Mouse (Mus musculus) midbrain, embryonic 11.5 days (tissue): ENCODE data around the gene Patz1. TPM values are rescaled to one million over a fixed set of nuclear protein-coding genes. Genes with fewer than 3 reads are reported as not detected.

Experiments used
- ATAC-seq: fragments of 200-750 bp; cut with Nextera tagmentation; 2 replicates; pipeline ENCODE4 v1.8.0; 2017; ENCODE audit warnings: moderate TSS enrichment, moderate library complexity; ENCODE audit not compliant: low FRiP score
- DNase-seq: peaks from one replicate; pipeline ENCODE4 v3.0.0; 2015; ENCODE audit warnings: low spot score; ENCODE audit errors: missing footprints
- H3K27ac ChIP-seq: fragments of 300-500 bp; sonication (generic); 2 replicates; pipeline ENCODE4 v1.5.1; 2014; ENCODE audit warnings: low read depth, low read length
- H3K27me3 ChIP-seq: fragments of 300-500 bp; sonication (generic); 2 replicates; pipeline ENCODE4 v1.6.1; 2014; ENCODE audit warnings: mild to moderate bottlenecking, low read length, moderate library complexity, mixed read lengths; ENCODE audit not compliant: control insufficient read depth, insufficient read depth
- H3K36me3 ChIP-seq: fragments of 300-500 bp; sonication (generic); 2 replicates; pipeline ENCODE4 v1.6.1; 2014; ENCODE audit warnings: mild to moderate bottlenecking, low read length, moderate library complexity, mixed read lengths; ENCODE audit not compliant: control insufficient read depth, insufficient read depth
- H3K4me1 ChIP-seq: fragments of 300-500 bp; sonication (generic); 2 replicates; pipeline ENCODE4 v1.6.1; 2014; ENCODE audit warnings: low read length; ENCODE audit not compliant: control insufficient read depth, insufficient read depth
- H3K4me2 ChIP-seq: fragments of 300-500 bp; sonication (generic); 2 replicates; pipeline ENCODE4 v1.6.1; 2014; ENCODE audit warnings: mild to moderate bottlenecking, moderate library complexity
- H3K4me3 ChIP-seq: fragments of 300-500 bp; sonication (generic); 2 replicates; pipeline ENCODE4 v1.5.1; 2014; ENCODE audit warnings: low read depth, low read length
- H3K9ac ChIP-seq: fragments of 300-500 bp; sonication (generic); 2 replicates; pipeline ENCODE4 v1.6.1; 2014; ENCODE audit warnings: low read length
- H3K9me3 ChIP-seq: fragments of 300-500 bp; sonication (generic); 2 replicates; pipeline ENCODE4 v1.6.1; 2016; ENCODE audit warnings: low read length; ENCODE audit not compliant: control insufficient read depth
- WGBS: fragments of 180-500 bp; shearing (Covaris S2); extraction: QIAGEN DNeasy Blood & Tissue Kit; methylation state at CpG from one replicate; pipeline ENCODE4 v1.1.7; 2014; 5-methylcytosine and 5-hydroxymethylcytosine counted together
- polyA plus RNA-seq: library from polyadenylated mRNA; unstranded; fragments of >200 nt; fragmentation: Nextera tagmentation; extraction: Ambion mirVana; gene quantifications from 2 replicates; pipeline ENCODE4 v1.2.1, GENCODE M21; 2014

Patz1 gene
- polyA plus RNA-seq, 1 experiment from 2014 or later = 116 TPM

DNA sequence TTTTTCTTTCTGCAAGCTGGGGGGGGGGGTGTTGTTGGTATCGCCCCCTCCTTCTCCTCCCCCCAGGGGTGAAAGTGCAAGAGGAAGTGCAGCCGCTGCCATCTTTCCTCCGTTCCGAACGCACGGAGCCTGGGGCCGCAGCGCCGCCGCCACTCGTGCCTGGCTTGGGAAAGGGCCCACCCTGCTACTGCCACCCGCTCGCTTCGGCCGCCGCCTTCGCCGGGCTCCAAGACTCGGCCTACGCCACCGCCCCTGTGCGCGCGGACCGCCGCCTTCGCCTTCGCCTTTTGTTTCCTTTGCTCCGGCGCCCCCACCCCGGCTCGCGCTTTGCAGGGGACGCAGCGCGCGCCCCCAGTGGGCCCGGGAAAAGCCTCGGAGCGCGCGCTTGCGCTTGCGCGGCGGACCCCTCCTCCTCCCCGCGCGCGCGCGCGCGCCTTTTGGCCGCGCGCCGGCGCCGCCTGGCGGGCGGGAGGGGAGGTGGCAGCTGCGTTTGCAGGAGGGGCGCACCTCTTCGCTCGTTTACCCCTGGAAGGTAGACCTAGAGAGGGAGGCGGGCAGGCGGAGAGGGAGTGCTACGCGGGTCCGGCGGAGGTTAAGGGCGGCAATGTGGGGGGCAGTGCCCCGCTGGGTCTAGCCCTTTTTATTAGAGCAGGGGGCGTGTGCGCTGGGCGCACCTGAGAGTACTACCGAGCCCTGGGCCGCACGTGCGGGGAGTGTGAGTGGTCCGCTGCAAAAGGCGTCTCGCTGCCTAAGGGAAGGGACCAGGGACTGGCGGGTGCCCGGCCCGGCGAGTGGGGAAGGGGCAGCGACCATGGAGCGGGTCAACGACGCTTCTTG is 1.3 kb downstream of the Patz1 start:
- under 1% methylated on average over 70 of the region's 92 CpGs for WGBS
- Histone ChIP-seq H3K4me1 (peaks cover 26% of the 10 kb centered on the region), H3K27me3 (no peaks in the 10 kb centered on the region), H3K4me2 (peak overlapping the region; percentile 100), H3K36me3 (peaks cover 8% of the 10 kb centered on the region), H3K4me3 (peak overlapping the region; percentile 92), H3K27ac (peak overlapping the region; percentile 100), H3K9ac (peak overlapping the region; percentile 100), H3K9me3 (no peaks in the 10 kb centered on the region)
- ATAC-seq (peak; percentile 40), DNase-seq (peak; percentile 99)

GRCm38 (mm10) chr11:3290640-3291310 is 2.1 kb downstream of the Patz1 start:
- peaks cover 10% of the 10 kb centered on the region for H3K36me3 ChIP-seq
- peak overlapping the region; percentile 100 for H3K9ac ChIP-seq
- peak; percentile 95 for DNase-seq
- H3K4me3 ChIP-seq = peak overlapping the region; percentile 92
- H3K4me1 ChIP-seq = peaks cover 29% of the 10 kb centered on the region
- H3K27ac ChIP-seq = peak overlapping the region; percentile 100
- no peaks in the 10 kb centered on the region for H3K9me3 ChIP-seq
- no peak for ATAC-seq
- under 1% methylated on average over 50 of the region's 50 CpGs for WGBS
- peak overlapping the region; percentile 100 for H3K4me2 ChIP-seq
- no peaks in the 10 kb centered on the region for H3K27me3 ChIP-seq

DNA sequence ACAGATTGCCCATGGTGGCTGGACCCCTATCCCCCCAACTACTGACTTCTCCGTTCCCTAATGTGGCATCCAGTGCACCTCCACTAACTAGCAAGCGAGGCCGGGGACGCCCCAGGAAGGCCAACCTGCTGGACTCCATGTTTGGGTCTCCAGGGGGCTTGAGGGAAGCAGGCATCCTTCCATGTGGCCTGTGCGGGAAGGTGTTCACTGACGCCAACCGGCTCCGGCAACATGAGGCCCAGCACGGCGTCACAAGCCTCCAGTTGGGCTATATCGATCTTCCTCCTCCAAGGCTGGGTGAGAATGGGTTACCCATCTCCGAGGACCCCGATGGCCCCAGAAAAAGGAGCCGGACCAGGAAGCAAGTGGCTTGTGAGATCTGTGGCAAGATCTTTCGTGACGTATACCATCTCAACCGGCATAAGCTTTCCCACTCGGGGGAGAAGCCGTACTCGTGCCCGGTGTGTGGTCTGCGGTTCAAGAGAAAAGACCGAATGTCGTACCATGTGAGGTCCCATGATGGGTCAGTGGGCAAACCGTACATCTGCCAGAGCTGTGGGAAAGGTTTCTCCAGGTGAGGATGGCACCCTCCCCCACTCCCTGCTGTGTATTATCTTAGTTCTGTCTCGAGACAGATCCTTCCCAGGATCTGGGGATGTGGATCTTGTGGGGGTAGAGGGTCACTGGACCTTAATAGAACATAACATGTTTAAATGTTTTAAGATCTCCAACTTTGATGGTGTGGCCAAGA is 2.8 kb downstream of the Patz1 start:
- Histone ChIP-seq H3K9ac (peak overlapping the region; percentile 100), H3K9me3 (no peaks in the 10 kb centered on the region), H3K27ac (peak overlapping the region; percentile 100), H3K4me2 (peak overlapping the region; percentile 100), H3K36me3 (peaks cover 10% of the 10 kb centered on the region), H3K4me1 (peaks cover 32% of the 10 kb centered on the region), H3K4me3 (peak overlapping the region; percentile 92), H3K27me3 (no peaks in the 10 kb centered on the region)
- DNase-seq = peak; percentile 96
- ATAC-seq = no peak
- 1% methylated on average over 26 of the region's 26 CpGs for WGBS

DNA sequence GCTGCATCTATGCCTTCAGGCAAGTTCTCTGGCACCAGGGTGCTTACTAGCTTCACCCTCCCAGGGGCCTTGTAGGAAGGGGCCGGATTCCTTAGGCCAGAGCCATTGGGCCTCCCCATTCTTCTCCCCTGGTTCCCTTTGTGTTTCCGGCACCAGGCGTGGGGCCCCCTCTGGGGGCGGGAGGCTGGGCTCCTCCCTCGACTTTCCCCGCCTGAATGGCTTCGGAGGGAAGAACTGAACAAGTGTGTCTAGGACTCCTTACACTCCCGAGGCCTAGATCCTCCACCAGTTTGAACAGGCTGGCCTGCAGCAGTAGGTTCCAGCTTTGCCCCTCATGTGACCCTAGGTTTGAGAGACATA is 3.4 kb downstream of the Patz1 start:
- Histone ChIP-seq H3K4me2 (peak overlapping the region; percentile 100), H3K4me1 (peaks cover 32% of the 10 kb centered on the region), H3K4me3 (peak overlapping the region; percentile 92), H3K27ac (peak overlapping the region; percentile 100), H3K36me3 (peaks cover 10% of the 10 kb centered on the region), H3K9me3 (no peaks in the 10 kb centered on the region), H3K27me3 (no peaks in the 10 kb centered on the region), H3K9ac (peak overlapping the region; percentile 100)
- peak; percentile 98 for DNase-seq
- 0% methylated on average over 8 of the region's 8 CpGs for WGBS
- ATAC-seq = peak; percentile 28

GRCm38 (mm10) chr11:3292711-3293249 is 4.1 kb downstream of the Patz1 start:
- Histone ChIP-seq H3K9me3 (no peaks in the 10 kb centered on the region), H3K4me3 (peak overlapping the region; percentile 92), H3K4me1 (peaks cover 29% of the 10 kb centered on the region), H3K27me3 (no peaks in the 10 kb centered on the region), H3K4me2 (peak overlapping the region; percentile 100), H3K36me3 (peaks cover 14% of the 10 kb centered on the region), H3K9ac (peak overlapping the region; percentile 100), H3K27ac (peak overlapping the region; percentile 100)
- ATAC-seq (peak; percentile 69), DNase-seq (peak; percentile 98)
- WGBS = 0% methylated on average over 8 of the region's 8 CpGs

DNA sequence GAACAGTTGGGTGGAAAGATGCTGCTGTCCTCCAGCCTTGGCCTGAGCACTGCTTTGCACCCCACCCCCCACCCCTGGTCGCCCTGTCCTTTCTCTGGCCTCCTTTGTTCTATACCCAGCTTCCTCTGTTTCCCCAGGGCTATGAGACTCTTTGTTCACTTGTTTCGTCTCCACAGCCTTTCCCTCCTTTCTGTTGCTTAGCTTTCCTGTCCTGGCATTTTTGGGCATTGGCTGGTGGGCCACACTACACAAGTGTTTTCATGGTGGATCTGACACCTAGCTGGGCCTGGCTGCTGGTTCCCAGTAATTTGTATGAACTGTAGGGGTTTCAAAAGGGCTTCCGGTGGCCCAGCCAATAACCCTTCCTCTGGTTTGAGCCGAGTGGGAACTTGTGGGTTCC is 4.7 kb downstream of the Patz1 start:
- Histone ChIP-seq H3K4me3 (peak overlapping the region; percentile 92), H3K36me3 (peaks cover 15% of the 10 kb centered on the region), H3K9me3 (no peaks in the 10 kb centered on the region), H3K9ac (peak overlapping the region; percentile 100), H3K4me1 (peaks cover 24% of the 10 kb centered on the region), H3K27me3 (no peaks in the 10 kb centered on the region), H3K4me2 (peak overlapping the region; percentile 100), H3K27ac (peak overlapping the region; percentile 100)
- peak; percentile 1; the same call in 1 of the 2 replicates for ATAC-seq
- peak; percentile 90 for DNase-seq
- 21% methylated on average over 4 of the region's 4 CpGs for WGBS

GRCm38 (mm10) chr11:3294641-3295040 is 6.0 kb downstream of the Patz1 start:
- peaks cover 28% of the 10 kb centered on the region for H3K36me3 ChIP-seq
- peak overlapping the region; percentile 92 for H3K4me3 ChIP-seq
- no peaks in the 10 kb centered on the region for H3K27me3 ChIP-seq
- peaks cover 21% of the 10 kb centered on the region for H3K4me1 ChIP-seq
- 73% methylated on average over 2 of the region's 2 CpGs for WGBS
- no peak overlapping the region for H3K27ac ChIP-seq
- no peaks in the 10 kb centered on the region for H3K9me3 ChIP-seq
- DNase-seq = peak; percentile 83
- peak overlapping the region; percentile 100 for H3K9ac ChIP-seq
- peak overlapping the region; percentile 100 for H3K4me2 ChIP-seq
- ATAC-seq = no peak

DNA sequence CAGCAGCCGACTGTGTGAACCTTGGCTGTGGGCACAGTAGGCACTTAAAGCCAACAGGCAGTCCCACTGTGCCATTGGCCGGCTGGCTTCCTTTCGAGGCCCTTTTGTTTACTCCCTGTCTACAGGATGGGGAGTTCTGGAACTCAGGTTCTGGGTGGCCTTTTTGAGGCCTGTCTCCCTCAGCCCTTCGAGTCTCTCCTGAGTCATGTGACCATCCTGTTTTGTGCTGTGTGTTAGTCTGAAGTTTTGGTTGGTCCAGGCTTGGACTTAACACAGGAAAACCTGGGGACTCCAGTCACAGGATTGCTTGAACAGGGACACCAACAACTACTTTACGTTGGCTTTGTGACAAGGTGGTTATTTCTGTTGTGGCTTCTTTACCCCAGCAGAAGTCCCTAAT is 7.4 kb downstream of the Patz1 start:
- peak; percentile 44 for DNase-seq
- WGBS = 76% methylated on average over 5 of the region's 5 CpGs
- Histone ChIP-seq H3K4me3 (no peak overlapping the region), H3K27me3 (no peaks in the 10 kb centered on the region), H3K9ac (no peak overlapping the region; the same call in 1 of the 2 replicates), H3K27ac (no peak overlapping the region), H3K4me2 (no peak overlapping the region), H3K36me3 (peaks cover 38% of the 10 kb centered on the region), H3K9me3 (no peaks in the 10 kb centered on the region), H3K4me1 (peaks cover 21% of the 10 kb centered on the region)
- no peak for ATAC-seq
